Mouse (Mus musculus) forebrain, embryonic 15.5 days (tissue): ENCODE measurements at regions not wholly inside any gene's neighbourhood (a gene's known extent, or its start where the extent isn't known, plus 50 kb on each side); places are given as distances from the start of the nearest gene placed in this dataset.

Experiments used
- ATAC-seq: fragments of 200-750 bp; cut with Nextera tagmentation; replicated peaks from 2 replicates; pipeline ENCODE4 v1.8.0; 2017; ENCODE audit warnings: mild to moderate bottlenecking, moderate TSS enrichment, moderate library complexity
- H3K27ac ChIP-seq: fragments of 300-500 bp; sonication (generic); replicated peaks from 2 replicates; pipeline ENCODE4 v1.5.1; 2015; ENCODE audit warnings: mild to moderate bottlenecking, inconsistent platforms
- H3K27me3 ChIP-seq: fragments of 300-500 bp; sonication (generic); 2 replicates; pipeline ENCODE4 v1.6.1; 2015; ENCODE audit warnings: inconsistent platforms
- H3K36me3 ChIP-seq: fragments of 300-500 bp; sonication (generic); 2 replicates; pipeline ENCODE4 v1.6.1; 2015; ENCODE audit warnings: mild to moderate bottlenecking, inconsistent platforms
- H3K4me1 ChIP-seq: fragments of 300-500 bp; sonication (generic); 2 replicates; pipeline ENCODE4 v1.6.1; 2015; ENCODE audit warnings: inconsistent platforms
- H3K4me2 ChIP-seq: fragments of 300-500 bp; sonication (generic); replicated peaks from 2 replicates; pipeline ENCODE4 v1.6.1; 2015; ENCODE audit warnings: mild to moderate bottlenecking, inconsistent platforms
- H3K4me3 ChIP-seq: fragments of 300-500 bp; sonication (generic); 2 replicates; pipeline ENCODE4 v1.5.1; 2015; ENCODE audit warnings: mild to moderate bottlenecking, inconsistent platforms
- H3K9ac ChIP-seq: fragments of 300-500 bp; sonication (generic); replicated peaks from 2 replicates; pipeline ENCODE4 v1.6.1; 2015; ENCODE audit warnings: mild to moderate bottlenecking, inconsistent platforms
- H3K9me3 ChIP-seq: fragments of 300-500 bp; sonication (generic); 2 replicates; pipeline ENCODE4 v1.6.1; 2016; ENCODE audit warnings: inconsistent platforms
- WGBS: fragments of 180-500 bp; shearing (Covaris S2); methylation state at CpG from one replicate; pipeline ENCODE4 v1.1.7; 2015; ENCODE audit warnings: mixed read lengths; 5-methylcytosine and 5-hydroxymethylcytosine counted together

GRCm38 (mm10) chr5:6179466-6179865 is 430.3 kb upstream of the Steap1 start:
- 63% methylated on average over 2 of the region's 2 CpGs for WGBS

GRCm38 (mm10) chr5:6167983-6168382 is 418.9 kb upstream of the Steap1 start:
- WGBS: 36% methylated on average over 2 of the region's 2 CpGs
- no peak overlapping the region for H3K4me3 ChIP-seq
- H3K9me3 ChIP-seq: no peaks in the 10 kb centered on the region
- peaks cover 9% of the 10 kb centered on the region; the same call in 1 of the 2 replicates for H3K4me1 ChIP-seq
- H3K36me3 ChIP-seq: no peaks in the 10 kb centered on the region
- no peak overlapping the region for H3K9ac ChIP-seq
- no peak overlapping the region for H3K4me2 ChIP-seq
- H3K27me3 ChIP-seq: no peaks in the 10 kb centered on the region
- ATAC-seq: peak; percentile 79
- H3K27ac ChIP-seq: no peak overlapping the region; the same call in 1 of the 2 replicates

More at GRCm38 (mm10) chr5:6179466-6179865, 430.3 kb upstream of the Steap1 start:
- no peaks in the 10 kb centered on the region for H3K27me3 ChIP-seq
- H3K27ac ChIP-seq: no peak overlapping the region
- no peak overlapping the region for H3K4me3 ChIP-seq
- no peak overlapping the region for H3K9ac ChIP-seq
- H3K36me3 ChIP-seq: no peaks in the 10 kb centered on the region
- no peaks in the 10 kb centered on the region for H3K9me3 ChIP-seq
- peak; percentile 71 for ATAC-seq
- H3K4me2 ChIP-seq: no peak overlapping the region
- no peaks in the 10 kb centered on the region for H3K4me1 ChIP-seq

- peak; percentile 67 for ATAC-seq
- Histone ChIP-seq H3K36me3 (no peaks in the 10 kb centered on the region), H3K9ac (no peak overlapping the region), H3K9me3 (no peaks in the 10 kb centered on the region), H3K4me2 (no peak overlapping the region), H3K4me1 (peaks cover 9% of the 10 kb centered on the region; the same call in 1 of the 2 replicates), H3K27ac (no peak overlapping the region), H3K4me3 (no peak overlapping the region), H3K27me3 (no peaks in the 10 kb centered on the region)
- 33% methylated on average over 1 of the region's 1 CpGs for whole genome bisulfite sequencing
Measured at GRCm38 (mm10) chr5:6167576-6167975, 418.4 kb upstream of the Steap1 start.
